Comparison of ENCODE assay signal across 23 mouse cellular contexts in the genomic region with DNA sequence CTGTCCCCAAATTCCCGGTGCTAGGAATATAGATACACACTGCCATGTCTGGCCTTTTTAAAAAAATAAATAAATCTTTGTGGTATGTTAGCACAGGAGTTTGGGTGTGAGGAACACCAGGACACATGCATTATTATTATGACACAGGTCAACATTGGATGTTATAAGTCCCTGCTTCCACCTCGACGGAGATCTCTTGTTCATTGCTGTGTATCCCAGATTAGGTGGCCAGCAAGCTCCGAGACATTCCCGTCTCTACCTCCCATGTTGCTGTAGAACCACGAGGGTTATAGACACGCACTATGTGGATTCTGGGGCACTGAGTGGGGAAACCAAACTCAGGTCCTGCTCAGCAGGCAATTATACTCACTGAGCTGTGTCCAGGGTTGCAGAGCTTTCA. TPM values are rescaled to one million over a fixed set of nuclear protein-coding genes. Genes with fewer than 3 reads are reported as not detected.
DNase-seq lines count a peak whose midpoint lies in the region; ATAC-seq and TF ChIP-seq lines count a peak whose summit lies in the region.
"Had no signal": no experiment of that assay in that cellular context is flagged by ENCODE, and none has a peak within 500 bp of the region (broad histone marks: within the 10 kb centered on the region; RNA-seq: fewer than 3 reads in every experiment).

No protein-coding gene starts in this region.

- H3K36me3 ChIP-seq in heart, embryonic 12.5 days, result peaks cover 40% of the 10 kb centered on the region
- H3K36me3 ChIP-seq in heart, embryonic 10.5 days, result peaks cover 48% of the 10 kb centered on the region
- peaks cover 4% of the 10 kb centered on the region for H3K36me3 ChIP-seq in heart, adult 2 months (ENCODE audit: control insufficient read depth, insufficient read depth, low read length)

- no peak for TF ChIP-seq POLR2A in heart, adult 2 months (IDR thresholded peaks at IDR 0.05; ENCODE audit: insufficient read depth, low read depth, low read length)

- H3K9ac ChIP-seq in heart, embryonic 12.5 days, result no peak overlapping the region
- no peak overlapping the region for H3K9ac ChIP-seq in heart, adult 2 months (ENCODE audit: low read depth, low read length)

- no peaks in the 10 kb centered on the region for H3K27me3 ChIP-seq in heart, embryonic 12.5 days (replicated peaks)
- no peaks in the 10 kb centered on the region for H3K27me3 ChIP-seq in heart, embryonic 10.5 days (ENCODE audit: insufficient read depth, poor library complexity, severe bottlenecking)
- H3K27me3 ChIP-seq in heart, adult 2 months (ENCODE audit: control insufficient read depth, insufficient read depth, low read length), result no peaks in the 10 kb centered on the region
- H3K27me3 ChIP-seq: CH12.LX, Patski had no signal

- DNase-seq in heart, adult 11 months, result peak; percentile 63
- peak; percentile 72 for DNase-seq in heart, embryonic 10.5 days (ENCODE audit: low spot score)
- no peak for DNase-seq in heart, adult 2 months
- DNase-seq: adrenal gland, adult 2 months; adrenal gland, adult 8-10 months; adrenal gland, postnatal 10 days; adrenal gland, postnatal 14 days; adrenal gland, postnatal 25 days; adrenal gland, postnatal 36 days; B cell, adult 2 months; cerebellum, adult 11 months; cerebellum, adult 11-12 months; cerebellum, adult 18-20 months had no signal

- no peak overlapping the region for H3K4me3 ChIP-seq in heart, embryonic 12.5 days
- H3K4me3 ChIP-seq in heart, embryonic 10.5 days, result no peak overlapping the region
- no peak overlapping the region for H3K4me3 ChIP-seq in heart, adult 2 months

- ATAC-seq in heart, embryonic 12.5 days (ENCODE audit: insufficient number of reproducible peaks, low FRiP score), result no peak
- ATAC-seq: activated CD4-positive, CD25-positive, alpha-beta regulatory T cell, adult 4 months; CD4-positive, CD25-positive, alpha-beta regulatory T cell, adult 4 months; Patski had no signal

- intact Hi-C loops in heart, adult 2 months (cut with DNase I), result no loop called here

- H3K4me1 ChIP-seq in heart, embryonic 12.5 days (replicated peaks), result peaks cover 6% of the 10 kb centered on the region
- no peaks in the 10 kb centered on the region for H3K4me1 ChIP-seq in heart, embryonic 10.5 days
- no peaks in the 10 kb centered on the region; the same call in 1 of the 2 replicates for H3K4me1 ChIP-seq in heart, adult 2 months (ENCODE audit: control insufficient read depth, insufficient read depth, low read length)

- no peak for TF ChIP-seq EP300 in heart, adult 2 months (IDR thresholded peaks at IDR 0.05; ENCODE audit: insufficient read depth, low read depth, low read length)

- H3K79me2 ChIP-seq in heart, adult 2 months (replicated peaks; ENCODE audit: control insufficient read depth, insufficient read depth, low read length), result peaks cover 2% of the 10 kb centered on the region; the same call in 1 of the 2 replicates

- no peak overlapping the region for H3K27ac ChIP-seq in heart, embryonic 12.5 days (ENCODE audit: poor library complexity, severe bottlenecking)
- H3K27ac ChIP-seq in heart, embryonic 10.5 days, result no peak overlapping the region
- no peak overlapping the region for H3K27ac ChIP-seq in heart, adult 2 months

- WGBS in heart, embryonic 12.5 days, result 90% methylated on average over 7 of the region's 7 CpGs
- 90% methylated on average over 7 of the region's 7 CpGs for WGBS in heart, embryonic 10.5 days
- 90% methylated on average over 7 of the region's 7 CpGs for WGBS in heart, adult 2 months

- H3K4me2 ChIP-seq in heart, embryonic 12.5 days, result no peak overlapping the region

- no peaks in the 10 kb centered on the region for H3K9me3 ChIP-seq in heart, embryonic 12.5 days (replicated peaks)
- no peaks in the 10 kb centered on the region for H3K9me3 ChIP-seq in heart, embryonic 10.5 days
- H3K9me3 ChIP-seq: G1E had no signal

- no peak for TF ChIP-seq CTCF in heart, adult 2 months (IDR thresholded peaks at IDR 0.05)

RNA-seq across cellular contexts. Expression of a gene that starts 17.5 kb away (rescaled TPM):
- 38.7 and 40.4 TPM in 2 replicates for polyA plus RNA-seq in heart, embryonic 12.5 days (2016; fragmentation: Nextera tagmentation; extraction: Ambion mirVana)
- polyA plus RNA-seq in heart, embryonic 10.5 days (2016; fragmentation: Nextera tagmentation; extraction: Ambion mirVana), result 37.9 and 40.6 TPM in 2 replicates
- 10 to 100 TPM; 23.3 to 23.8 TPM for total RNA-seq in heart, adult 2 months (2021)
- polyA plus RNA-seq in heart, adult 2 months (2012; rRNA removed), result 16.5 and 16.8 TPM in 2 replicates

RNA-seq across cellular contexts. Expression of a gene that starts 52.1 kb away (rescaled TPM):
- polyA plus RNA-seq in heart, embryonic 12.5 days (2016; fragmentation: Nextera tagmentation; extraction: Ambion mirVana), result not detected in 2 replicates
- polyA plus RNA-seq in heart, embryonic 10.5 days (2016; fragmentation: Nextera tagmentation; extraction: Ambion mirVana), result 0.04 and 0.09 TPM in 2 replicates
- total RNA-seq in heart, adult 2 months (2021), result not detected
- polyA plus RNA-seq in heart, adult 2 months (2012; rRNA removed), result not detected in 2 replicates
- total RNA-seq: adrenal gland, adult 18-20 months; adrenal gland, adult 2 months; adrenal gland, postnatal 14 days; CH12.LX; MEL had no signal
- polyA plus RNA-seq: activated CD4-positive, CD25-positive, alpha-beta regulatory T cell, adult 4 months; adrenal gland, adult 2 months; brain, embryonic 14.5 days; C2C12; G1E had no signal

Comparison
In these comparisons a context has a peak if more than half of its experiments do, and no peak if none do; other contexts are left out.
1. DNase-seq: peak in heart, adult 11 months (single experiment) and heart, embryonic 10.5 days (single experiment); none in heart, adult 2 months (0 of 2).